Mouse (Mus musculus) lung, postnatal 10 days (tissue): ENCODE measurements around the gene Maml3.

ENCODE experiments used
- DNase-seq: peaks from one replicate; pipeline ENCODE4 v3.0.0; 2021

The Maml3 gene

DNA sequence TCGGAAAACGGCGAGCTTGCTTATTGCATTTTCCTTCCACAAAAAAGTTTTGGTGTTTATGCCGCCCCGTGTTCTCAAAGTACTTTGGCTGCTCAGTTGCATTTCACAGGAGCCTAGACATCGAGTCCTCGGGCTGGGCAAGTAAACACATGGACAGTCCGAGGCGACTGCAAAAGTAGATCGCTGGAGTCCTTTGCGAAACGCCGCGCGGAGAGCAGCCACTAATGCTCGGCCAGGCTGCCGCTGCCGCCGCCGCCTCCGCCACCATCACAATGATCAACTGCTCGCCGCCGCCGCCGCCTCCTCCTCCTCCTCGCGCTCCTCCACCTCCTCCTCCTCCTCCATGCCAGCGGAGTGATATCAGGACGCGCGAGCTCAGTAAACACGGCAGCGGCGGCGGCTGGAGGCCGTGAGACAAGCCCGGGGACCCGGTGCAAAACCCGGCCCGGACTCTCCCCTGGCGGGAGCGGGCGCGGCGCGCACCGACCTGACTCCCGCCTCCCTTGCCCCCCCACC, at the start of gene Maml3:
Gene Maml3, minus strand, starts transcription at position 441 of the 516 bp plus-strand sequence.
- peak; percentile 97 for DNase-seq

DNA sequence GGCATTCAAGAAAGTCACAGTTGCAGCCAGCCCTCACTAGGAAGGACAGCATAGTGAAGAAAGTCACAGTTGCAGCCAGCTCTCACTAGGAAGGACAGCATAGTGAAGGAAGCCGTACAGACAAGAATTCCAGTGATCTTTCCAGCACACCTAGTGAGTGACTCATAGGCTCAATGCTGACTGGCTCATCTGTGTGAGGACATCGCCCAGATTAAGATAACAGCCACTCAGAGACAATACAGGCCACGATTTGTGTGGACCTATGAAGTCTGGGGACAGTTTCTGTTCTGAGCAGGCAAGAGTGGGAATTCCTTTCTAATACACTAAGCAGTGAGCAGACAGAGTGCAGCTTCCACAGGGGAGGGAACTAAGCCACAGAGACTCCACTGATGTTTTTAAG, 46.3 kb upstream of the Maml3 start:
- DNase-seq, result no peak

DNA sequence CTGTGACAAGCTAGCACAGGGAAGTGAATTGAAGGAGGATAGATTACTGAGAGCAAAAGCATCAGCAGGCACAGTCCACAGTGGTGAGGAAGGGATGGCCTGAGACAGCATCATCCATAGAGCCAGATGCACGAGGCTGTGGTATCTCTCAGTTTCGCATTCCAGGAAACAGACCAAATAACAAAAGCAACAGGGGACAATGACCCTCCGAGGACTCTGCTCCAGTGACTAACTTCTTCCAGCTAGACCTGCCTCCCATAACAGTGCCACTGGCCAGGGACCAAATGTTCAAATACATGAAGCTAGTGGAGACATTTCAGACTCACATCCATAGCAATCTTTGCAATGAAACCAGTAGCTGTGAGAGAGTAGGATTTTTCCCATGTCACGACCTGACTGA, 43.4 kb upstream of the Maml3 start:
- no peak for DNase-seq

DNA sequence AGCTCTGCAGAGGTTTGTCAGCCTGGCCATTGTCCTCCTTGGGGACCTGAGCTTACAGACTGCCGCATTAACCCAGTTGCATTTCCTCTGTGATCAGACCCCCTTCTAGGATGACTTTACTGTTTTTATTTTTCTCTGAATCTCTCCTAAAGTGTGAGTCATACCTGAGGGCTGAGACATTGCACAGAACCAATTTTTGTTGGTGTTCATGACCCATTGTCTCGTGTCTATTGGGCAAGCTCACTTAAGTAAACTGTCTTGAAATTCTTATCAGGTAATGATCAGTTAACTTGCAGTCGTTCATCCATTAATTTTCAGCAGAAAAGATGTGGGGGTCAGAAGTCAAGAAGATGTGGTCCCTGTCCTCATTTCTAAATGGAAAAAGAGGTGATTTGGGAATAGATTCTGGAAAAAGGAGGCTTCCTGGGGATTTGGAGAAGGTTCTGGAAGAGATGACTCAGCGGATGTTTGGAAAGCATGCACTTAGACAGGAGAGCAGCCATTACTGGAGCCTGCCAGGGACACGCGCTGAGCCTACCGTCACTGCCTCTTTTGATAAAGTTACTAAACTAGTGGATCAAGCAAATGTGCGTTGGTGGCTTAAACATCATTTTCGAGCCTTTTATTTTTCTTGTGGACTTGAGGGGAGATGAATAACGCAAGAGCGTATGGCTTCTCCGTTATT, 40.0 kb upstream of the Maml3 start:
- DNase-seq, result no peak

DNA sequence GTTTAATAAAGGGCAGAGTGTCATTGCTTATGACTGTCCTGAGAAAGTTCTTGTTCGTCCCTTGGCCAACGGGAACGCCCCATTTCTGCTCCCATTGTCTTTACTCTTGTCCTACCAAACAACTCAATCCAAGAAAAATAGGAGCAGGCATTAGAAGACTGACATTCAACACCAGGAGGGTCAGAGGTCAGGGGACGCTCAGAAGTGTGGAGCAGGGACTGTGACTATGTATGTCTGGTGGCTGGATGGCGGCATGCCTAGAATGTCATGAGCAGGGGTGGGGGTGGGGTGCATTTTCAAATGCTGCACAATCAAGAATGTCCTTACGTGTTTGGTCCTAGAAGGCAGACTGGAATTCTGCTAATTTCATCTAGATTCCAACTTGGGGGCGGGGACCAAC, 38.1 kb upstream of the Maml3 start:
- DNase-seq, result peak; percentile 42

DNA sequence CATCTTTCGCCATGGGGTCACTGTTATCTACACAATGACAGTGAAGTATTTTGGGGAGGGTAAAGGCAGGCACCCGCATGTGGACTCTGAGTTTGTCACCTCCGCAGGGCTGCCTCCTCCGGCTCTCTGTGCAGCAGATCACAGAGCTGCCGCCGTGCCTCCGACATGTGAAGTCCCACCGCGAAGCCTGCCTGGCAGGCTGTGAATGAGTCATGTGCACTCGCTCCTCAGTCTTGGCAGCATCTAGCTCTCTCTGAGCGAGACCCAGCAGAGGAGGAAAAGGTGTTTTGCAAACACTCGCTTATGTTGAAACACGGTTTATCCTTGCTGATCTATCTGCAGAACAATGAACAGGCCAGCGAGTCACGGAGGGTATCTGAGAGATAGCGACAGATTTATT, 35.3 kb upstream of the Maml3 start:
- DNase-seq, result peak; percentile 50

DNA sequence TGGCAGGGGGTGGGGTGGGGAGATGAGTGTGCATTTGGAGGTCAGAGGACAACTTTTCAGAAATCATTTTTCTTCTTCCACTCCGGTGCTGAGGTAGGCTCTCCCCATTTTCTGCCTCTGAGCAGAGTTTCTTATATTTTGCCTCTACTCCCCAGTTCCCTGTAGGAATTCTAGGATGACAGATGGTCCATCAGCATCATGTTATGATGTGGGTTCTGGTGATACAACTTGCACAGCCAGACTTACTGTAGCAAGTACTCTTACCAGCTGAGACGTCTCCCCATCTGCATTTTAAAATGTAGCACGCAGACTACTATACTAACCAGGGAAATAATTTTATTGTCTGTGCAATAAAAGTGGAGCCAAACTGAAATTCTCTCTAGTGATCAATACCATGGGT, 20.5 kb upstream of the Maml3 start:
- no peak for DNase-seq

DNA sequence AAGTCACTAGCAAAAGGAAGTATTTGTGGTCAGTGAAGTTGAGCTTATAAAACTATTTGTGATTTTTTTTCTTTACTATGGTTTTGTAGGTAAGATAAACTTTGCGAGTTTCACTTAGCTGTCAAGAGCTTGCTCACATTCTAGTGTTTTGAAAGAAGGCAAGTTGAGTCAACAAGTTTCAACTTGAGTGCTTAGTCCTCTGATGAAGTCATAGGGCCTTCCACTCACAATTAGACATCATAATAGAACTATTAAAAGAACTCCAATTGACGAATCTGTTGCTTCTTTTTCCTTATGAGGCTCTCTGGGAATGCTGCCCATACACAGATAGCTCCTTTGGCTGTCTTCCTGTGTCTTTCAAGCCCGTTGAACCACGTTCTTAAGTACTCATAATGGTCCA, 16.0 kb upstream of the Maml3 start:
- DNase-seq, result peak; percentile 16

DNA sequence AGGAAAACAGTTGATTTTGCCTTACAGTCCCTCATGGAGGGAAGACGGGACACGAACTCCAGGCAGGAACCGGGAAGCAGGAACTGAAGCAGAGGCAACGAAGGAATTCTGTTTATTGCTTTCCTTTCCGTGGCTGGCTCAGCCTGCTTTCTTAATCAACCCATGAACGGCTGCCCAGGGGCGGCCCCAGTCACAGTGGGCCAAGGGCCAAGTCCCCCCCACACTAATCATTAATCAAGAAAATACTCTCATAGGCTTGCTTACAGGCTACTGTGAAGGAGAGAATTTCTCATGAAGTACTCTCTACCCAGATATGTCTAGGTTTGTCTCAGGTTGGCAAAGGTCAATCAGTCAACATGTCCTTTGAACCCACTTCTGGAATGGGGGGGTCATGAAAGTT, 14.3 kb upstream of the Maml3 start:
- DNase-seq, result no peak

DNA sequence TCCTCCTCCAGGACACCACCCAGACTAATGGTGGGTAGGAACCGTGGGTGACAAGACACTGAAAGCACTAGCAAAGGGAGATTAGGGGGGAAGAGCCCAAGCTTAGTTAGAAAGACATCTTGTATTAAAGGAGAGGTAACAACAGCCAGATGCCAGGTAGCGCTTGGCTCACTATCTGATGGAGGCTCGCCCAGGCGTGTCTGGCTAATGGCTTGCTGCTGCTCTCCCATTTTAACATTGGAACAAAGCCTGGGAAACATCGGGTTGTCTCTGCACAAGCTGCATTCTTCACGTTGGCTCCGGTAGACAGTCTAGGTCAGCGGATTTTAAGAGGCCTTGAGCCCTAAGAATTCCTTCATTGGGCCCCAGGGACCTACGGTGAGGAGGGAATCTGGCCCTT, 10.5 kb upstream of the Maml3 start:
- DNase-seq, result no peak

DNA sequence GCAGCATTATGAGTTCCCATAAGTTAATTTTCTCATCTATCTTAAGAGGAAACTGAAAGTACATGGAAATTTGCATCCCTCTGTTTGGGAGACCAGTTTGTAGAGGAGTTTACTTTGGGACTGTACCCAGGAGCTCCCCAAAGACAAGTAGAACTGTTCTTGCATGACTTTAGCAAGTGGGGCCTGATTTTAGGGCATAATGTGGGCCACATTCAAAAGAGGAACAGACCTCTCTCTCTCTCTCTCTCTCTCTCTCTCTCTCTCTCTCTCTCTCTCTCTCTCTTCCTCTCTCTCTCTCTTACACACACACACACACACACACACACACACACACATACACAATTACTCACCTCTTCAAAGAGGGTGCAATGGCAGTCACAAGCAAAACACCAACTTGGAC, 3.2 kb upstream of the Maml3 start:
- DNase-seq, result no peak

DNA sequence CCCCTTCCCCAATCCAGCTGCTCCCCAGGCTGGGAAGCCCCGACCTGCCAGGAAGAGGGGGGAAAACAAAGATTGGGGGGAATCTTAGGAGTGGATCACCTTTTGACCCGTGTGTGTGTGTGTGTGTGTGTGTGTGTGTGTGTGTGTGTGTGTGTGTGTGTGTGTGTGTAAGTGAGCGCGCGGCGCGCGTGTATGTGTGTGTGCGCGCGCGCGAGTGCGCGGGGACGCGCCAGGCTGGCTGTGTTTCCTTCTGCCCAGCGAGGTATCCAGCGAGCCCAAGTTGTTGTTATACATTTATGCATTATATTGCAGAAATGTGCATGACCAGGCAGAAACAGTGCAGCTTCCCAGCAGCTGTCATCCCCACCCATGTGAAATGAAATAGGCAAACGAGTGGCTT, 280 bp upstream of the Maml3 start:
- DNase-seq, result no peak

DNA sequence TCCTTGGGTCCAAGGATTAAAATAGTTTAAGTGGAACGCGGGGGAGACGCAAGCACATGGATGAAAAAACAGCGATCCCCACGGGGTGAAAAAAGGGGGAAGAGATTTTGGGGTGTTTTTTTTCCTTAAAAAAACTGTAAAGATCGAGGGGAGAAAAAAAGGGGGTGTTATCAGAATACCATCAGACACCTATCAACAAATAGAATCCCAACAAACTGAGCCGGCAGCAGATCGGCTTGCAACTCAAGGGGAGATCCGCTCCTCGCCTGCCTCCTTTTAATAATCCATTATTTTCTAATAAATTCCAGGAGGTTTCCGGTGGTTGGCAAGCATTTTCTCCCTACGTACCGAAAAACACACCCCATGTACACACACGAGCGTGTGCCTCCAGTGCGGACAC, 668 bp downstream of the Maml3 start:
- no peak for DNase-seq

DNA sequence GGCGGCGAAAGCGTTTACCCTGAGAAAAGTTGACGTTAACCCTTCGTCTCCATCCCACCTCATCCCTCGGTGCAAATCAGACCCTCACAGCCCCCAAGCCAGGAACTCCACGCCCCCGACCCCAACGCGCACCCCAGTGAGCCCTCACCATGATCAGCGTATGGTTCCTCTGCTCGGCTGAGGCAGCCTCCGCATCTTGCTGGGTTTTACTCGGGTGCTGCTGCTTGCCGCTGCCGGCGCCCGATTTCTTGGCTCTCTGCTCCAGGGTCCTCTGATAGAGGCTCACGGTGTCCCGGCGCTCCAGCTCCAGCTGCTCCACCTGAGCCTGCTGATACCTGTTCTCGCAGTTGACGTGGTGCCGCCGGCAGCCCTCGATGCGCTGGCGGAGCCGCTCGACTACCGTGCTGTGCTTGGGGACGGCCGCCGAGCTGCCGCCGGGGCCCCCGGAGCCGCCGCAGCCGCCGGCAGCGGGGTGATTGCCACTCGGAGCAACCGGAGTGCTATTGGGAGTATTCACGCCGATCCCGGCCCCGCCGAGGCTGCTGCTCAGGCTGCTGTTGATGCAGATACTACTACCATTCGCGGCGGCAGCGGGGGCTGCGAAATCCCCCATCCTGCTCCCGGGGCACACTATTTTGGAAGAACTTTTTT, 1.2 kb downstream of the Maml3 start:
- DNase-seq, result peak; percentile 62

DNA sequence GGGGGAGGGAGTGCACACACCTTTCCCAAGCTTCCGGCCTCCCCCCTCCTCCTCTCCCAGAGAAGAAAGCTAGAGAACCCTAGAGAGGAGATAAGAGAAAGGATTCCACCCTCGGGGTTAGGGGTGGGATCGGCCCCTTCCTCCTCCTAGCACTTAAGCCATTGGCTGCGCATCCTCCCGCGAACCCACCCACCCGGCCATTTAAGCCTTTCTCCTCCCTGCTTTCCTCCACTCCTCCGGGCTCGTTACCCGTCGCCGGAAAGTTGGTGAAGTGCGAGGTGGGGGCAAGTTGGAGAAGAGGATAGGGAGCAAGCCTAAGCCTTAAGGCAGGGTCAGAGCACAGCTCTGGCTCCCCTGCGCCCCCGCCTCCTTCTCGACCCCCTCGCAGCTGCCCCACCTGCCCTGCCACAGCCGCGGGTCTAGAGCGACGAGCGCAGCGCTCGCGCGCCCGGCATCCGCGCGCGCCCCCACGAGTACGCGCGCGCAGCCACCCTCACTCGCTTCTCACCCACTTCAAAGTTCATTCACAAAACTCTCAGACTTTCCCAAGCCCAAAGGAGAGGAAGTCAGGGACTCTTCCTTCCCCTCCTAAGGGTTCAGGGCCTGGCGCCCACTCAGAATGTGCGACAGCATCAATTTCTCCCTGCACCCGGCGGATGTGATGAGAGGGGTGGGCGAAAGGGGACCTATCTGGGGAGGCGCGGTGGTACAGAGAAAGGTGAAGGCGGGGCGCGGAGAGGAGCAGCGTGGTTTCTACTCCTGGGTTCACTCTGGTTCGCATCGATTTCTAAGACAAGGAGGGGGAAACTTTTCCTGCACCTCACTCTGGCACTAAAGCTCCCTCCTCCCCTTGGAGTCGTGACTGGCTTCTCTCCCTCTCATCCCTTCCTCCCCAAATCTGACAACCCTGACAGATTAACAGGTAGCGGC, 2.0 kb downstream of the Maml3 start:
- peak; percentile 92 for DNase-seq

DNA sequence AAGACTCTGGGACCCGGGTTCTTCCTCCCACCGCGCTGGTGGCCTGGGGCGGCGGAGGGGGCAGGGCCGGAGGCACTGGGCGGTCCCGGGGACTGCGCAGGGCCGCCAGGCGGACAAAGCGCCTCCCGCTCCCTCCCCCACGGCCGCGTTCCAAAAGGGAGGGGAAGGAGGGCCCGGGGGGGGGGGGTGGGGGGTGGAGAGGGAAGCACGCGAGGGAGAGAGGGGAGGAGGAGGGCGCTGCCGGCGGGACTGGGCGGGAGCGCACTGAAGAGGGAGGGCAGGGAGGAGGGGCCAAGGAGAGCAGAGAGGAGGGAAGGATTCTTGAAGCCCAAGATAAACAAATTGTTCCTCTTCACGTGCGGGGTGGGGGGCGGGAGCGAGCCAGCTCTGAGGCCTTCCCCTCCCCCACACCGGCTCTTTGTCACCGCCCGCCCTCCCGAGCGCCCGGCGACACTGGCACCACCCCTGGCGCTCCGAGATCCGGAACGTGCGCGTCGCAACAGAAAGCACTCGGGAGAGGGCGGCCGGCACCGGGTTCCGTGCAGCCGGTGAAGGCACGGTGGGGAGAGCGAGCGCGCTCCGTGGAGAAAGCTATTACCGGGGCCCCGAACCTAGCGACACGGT, 2.8 kb downstream of the Maml3 start:
- DNase-seq, result peak; percentile 98

DNA sequence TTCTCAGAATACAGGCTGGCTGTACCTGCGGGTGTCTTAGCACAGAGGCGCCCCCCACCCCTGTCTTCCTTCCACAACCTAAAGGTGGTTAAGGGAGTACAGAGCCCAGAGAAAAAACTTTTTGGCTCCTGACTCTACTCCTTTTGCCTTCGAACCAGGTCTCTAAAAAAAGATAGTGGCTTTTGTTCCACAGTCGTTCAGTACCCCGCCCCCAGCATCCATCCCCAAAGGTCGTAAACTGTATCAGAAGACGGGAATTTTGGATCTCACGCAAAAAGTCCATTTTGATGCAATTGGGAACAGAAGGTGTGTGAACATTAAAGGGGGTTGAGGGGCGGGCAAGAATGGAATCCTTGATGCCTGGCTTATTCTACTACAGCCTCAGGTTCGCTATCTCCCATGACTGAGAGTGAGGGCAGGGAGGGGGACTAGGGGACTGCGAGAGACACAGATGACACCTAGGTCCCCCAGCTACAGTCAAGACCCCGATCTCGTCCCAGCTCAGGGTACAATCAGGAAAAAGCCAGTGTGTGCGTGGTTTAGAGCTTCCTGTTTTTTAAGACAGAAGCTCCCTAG, 3.4 kb downstream of the Maml3 start:
- DNase-seq, result no peak

DNA sequence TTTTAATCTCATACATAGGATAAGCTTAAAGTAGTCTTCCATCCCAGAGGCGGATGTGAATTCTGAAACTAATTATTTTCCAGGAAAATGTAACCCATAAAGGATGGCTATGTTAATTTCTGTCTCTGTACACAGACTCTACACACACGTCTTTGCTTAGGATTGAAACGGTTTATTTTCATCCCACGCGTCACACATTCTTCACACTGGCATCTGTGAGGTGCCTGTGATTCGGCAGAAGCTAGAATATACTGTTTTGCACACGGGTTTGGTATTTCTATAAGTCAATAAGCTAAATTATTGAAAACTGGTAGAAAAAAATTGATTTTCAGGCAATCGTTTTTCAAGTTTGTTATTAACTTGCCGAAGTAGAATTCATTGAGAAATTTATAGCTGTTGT, 4.0 kb downstream of the Maml3 start:
- no peak for DNase-seq

DNA sequence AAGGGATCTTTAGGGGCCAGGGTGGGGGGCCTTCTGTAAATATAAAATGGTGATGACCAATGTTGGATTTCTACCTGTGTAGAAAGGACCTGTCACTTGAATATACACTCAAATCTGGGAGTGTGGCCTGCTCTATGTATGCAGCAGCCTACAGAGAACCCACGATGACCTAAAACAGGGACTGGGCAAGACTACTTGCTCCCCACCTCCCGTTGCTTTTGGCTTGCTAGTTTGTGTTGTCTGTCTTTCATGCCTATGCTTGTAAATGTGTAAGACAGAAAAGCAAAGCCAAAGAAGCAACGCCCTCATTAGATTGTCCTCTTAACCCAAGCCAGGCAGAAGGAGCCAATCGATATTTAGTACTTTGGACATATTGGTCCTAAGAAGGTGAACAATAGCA, 4.6 kb downstream of the Maml3 start:
- no peak for DNase-seq

DNA sequence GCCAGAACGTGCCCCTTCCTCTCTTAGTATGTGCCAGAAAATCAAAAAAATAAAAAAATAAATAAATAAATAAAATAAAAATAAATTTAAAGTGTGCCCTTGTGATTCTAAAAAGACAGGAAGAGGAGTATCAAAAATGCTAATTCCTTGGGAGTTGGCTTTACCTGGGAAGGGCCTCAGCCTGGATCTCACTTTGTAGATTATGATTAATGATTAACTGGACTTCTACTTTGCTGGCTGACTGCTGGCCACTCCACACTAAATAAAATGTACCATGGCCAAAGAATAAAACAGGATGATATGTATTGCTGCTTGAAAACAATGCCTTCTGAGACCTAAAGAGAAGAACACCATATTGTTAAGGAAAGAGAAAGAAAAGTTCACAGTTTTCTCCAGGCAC, 5.6 kb downstream of the Maml3 start:
- DNase-seq, result no peak

DNA sequence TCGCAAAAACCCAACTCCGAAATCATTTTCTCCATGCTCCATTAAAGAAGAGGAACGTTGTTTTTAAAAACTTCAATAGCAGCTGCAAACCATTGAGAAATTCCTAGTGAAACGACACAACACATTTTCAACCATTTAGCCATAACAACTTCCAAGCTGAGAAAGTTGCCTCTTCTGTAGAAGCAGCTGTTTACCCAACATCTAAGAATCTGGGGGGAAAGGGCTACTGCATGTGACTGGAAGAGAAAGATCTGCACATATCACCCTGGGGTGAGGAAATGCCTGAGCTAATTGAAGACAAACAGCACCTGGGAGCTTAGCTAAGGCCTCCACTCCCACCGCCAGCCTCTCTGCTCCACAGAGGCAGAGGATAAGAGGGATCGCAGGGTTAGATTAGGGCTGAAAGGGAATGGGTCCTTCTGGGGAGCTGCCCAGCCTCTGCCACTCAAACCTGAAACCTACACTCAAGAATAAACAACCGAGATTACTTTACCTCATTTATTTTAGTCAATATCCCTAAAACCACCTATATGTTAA, 13.5 kb downstream of the Maml3 start:
- DNase-seq, result peak; percentile 23

DNA sequence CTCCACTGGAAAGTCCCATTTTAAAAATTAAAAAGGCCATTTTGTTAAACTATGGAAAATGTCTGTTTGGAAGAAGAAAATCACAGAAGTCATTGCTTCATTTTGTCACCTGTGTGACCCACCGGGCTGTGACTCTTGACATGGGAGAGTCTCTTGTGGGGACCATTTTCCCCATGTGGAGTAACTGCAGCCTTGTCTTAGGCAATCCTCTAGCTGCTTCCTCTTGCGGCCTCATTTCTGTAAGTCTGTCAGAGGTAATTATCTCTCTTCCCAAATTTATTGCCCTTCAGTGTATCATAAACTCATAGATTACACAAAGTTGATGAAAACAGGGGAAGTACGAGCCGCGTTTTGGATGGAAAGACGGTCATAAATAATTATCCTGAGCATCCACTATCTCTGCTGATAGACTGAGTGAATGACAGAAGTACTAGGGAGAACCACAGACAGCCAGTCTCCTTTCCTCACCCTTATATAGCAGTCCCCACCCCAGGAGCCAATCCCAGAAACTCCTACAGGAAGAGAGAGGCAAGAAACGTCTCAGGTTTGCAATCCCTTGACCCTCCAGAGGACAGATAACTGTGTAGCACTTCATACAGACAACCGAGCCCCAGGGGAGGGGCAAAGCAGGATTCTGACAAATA, 14.5 kb downstream of the Maml3 start:
- DNase-seq, result no peak
